Mouse (Mus musculus) heart, embryonic 12.5 days (tissue): ENCODE measurements at regions not wholly inside any gene's neighbourhood (a gene's known extent, or its start where the extent isn't known, plus 50 kb on each side); places are given as distances from the start of the nearest gene placed in this dataset.

Experiments used
- ATAC-seq: fragments of 200-750 bp; cut with Nextera tagmentation; 2 replicates; pipeline ENCODE4 v1.8.0; 2017; ENCODE audit warnings: moderate TSS enrichment, moderate library complexity; ENCODE audit not compliant: insufficient number of reproducible peaks, low FRiP score
- H3K27ac ChIP-seq: fragments of 300-500 bp; sonication (generic); 2 replicates; pipeline ENCODE4 v1.5.1; 2016; ENCODE audit warnings: mild to moderate bottlenecking, moderate library complexity; ENCODE audit not compliant: poor library complexity, severe bottlenecking
- H3K27me3 ChIP-seq: fragments of 300-500 bp; sonication (generic); replicated peaks from 2 replicates; pipeline ENCODE4 v1.6.1; 2016; ENCODE audit warnings: mild to moderate bottlenecking, moderate library complexity
- H3K36me3 ChIP-seq: fragments of 300-500 bp; sonication (generic); 2 replicates; pipeline ENCODE4 v1.6.1; 2016; ENCODE audit warnings: mild to moderate bottlenecking, moderate library complexity
- H3K4me1 ChIP-seq: fragments of 300-500 bp; sonication (generic); replicated peaks from 2 replicates; pipeline ENCODE4 v1.6.1; 2016; ENCODE audit warnings: mild to moderate bottlenecking
- H3K4me2 ChIP-seq: fragments of 300-500 bp; sonication (generic); 2 replicates; pipeline ENCODE4 v1.6.1; 2016; ENCODE audit warnings: mild to moderate bottlenecking, moderate library complexity
- H3K4me3 ChIP-seq: fragments of 300-500 bp; sonication (generic); 2 replicates; pipeline ENCODE4 v1.5.1; 2016; ENCODE audit warnings: mild to moderate bottlenecking
- H3K9ac ChIP-seq: fragments of 300-500 bp; sonication (generic); 2 replicates; pipeline ENCODE4 v1.6.1; 2016; ENCODE audit warnings: mild to moderate bottlenecking, moderate library complexity
- H3K9me3 ChIP-seq: fragments of 300-500 bp; sonication (generic); replicated peaks from 2 replicates; pipeline ENCODE4 v1.6.1; 2016; ENCODE audit warnings: mild to moderate bottlenecking, moderate library complexity
- WGBS: fragments of 180-500 bp; shearing (Covaris S2); methylation state at CpG from one replicate; pipeline ENCODE4 v1.1.7; 2016; 5-methylcytosine and 5-hydroxymethylcytosine counted together

DNA sequence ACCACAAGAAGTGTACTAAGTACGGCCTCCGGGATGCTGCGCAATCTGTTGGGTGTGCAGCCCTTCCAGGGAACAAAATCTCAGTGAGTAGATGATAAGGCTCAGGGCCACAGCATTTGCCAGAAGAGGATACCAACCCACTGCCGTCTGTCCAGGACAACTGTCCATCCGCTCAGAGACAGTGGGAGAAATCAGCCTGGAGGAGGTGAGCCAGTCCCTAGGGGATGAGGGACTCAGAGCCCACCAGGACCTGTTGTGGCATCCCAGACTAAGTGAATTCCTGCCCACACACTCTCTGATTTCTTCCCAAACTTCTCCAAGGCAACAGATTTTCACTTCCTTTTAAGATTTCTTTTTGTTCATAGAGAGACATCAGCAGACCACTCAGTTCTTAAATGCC is 158.8 kb downstream of the Bcl11b start:
- 76% methylated on average over 5 of the region's 5 CpGs for WGBS
- no peak overlapping the region for H3K9ac ChIP-seq

DNA sequence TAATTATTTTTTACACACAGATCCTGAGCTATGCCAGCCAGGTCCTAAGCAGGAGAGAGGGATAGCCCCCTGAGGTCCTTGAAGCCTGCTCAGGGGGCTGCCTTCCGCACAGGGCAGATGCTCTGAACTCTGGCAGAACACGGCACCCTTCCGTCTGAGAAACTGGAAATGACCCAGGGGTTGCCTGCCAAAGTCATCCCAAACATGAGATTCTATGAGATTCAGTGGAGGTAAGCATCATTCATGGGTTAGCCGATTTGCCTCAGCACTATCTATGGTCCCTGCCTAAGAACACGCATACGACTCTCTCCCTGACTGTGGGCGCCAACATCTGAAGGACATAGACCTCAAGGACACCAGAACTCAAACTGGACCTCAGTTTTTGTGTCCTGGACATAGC is 152.8 kb downstream of the Bcl11b start:
- ATAC-seq, result no peak
- no peaks in the 10 kb centered on the region for H3K9me3 ChIP-seq
- 88% methylated on average over 7 of the region's 7 CpGs for WGBS
- no peaks in the 10 kb centered on the region for H3K36me3 ChIP-seq
- H3K27ac ChIP-seq, result no peak overlapping the region
- no peak overlapping the region for H3K4me3 ChIP-seq
- no peaks in the 10 kb centered on the region for H3K27me3 ChIP-seq
- no peak overlapping the region for H3K9ac ChIP-seq
- H3K4me1 ChIP-seq, result no peaks in the 10 kb centered on the region
- no peak overlapping the region for H3K4me2 ChIP-seq

More for the DNA sequence above, 158.8 kb downstream of the Bcl11b start:
- H3K36me3 ChIP-seq, result no peaks in the 10 kb centered on the region
- ATAC-seq, result no peak
- no peaks in the 10 kb centered on the region for H3K27me3 ChIP-seq
- H3K4me2 ChIP-seq, result no peak overlapping the region
- no peak overlapping the region for H3K27ac ChIP-seq
- H3K9me3 ChIP-seq, result no peaks in the 10 kb centered on the region
- no peak overlapping the region for H3K4me3 ChIP-seq
- H3K4me1 ChIP-seq, result no peaks in the 10 kb centered on the region

DNA sequence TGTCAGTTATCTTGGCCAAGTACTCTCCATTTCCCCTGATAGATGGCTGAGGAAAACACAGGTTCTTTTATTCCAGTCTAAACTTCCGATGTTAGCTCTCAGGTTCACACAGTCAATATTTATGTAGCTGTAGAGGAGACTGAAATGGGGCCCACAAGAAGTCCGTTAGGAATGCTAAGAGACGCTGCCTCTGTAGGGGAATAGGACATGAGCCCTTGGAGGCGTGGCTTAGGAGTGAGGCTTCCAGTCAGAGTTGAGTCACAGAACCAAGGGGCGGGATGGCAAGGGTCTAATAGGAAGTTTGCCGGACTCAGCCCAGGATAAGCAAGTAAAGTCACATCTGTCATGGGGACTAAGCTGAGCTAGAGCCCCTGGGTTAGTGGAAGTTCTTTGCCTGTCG is 150.5 kb downstream of the Bcl11b start:
- H3K9me3 ChIP-seq, result no peaks in the 10 kb centered on the region
- WGBS, result 57% methylated on average over 7 of the region's 7 CpGs
- H3K9ac ChIP-seq, result no peak overlapping the region
- no peak overlapping the region for H3K4me3 ChIP-seq
- no peaks in the 10 kb centered on the region for H3K36me3 ChIP-seq
- no peak overlapping the region for H3K27ac ChIP-seq
- H3K4me2 ChIP-seq, result no peak overlapping the region
- no peak for ATAC-seq
- no peaks in the 10 kb centered on the region for H3K27me3 ChIP-seq
- H3K4me1 ChIP-seq, result no peaks in the 10 kb centered on the region

DNA sequence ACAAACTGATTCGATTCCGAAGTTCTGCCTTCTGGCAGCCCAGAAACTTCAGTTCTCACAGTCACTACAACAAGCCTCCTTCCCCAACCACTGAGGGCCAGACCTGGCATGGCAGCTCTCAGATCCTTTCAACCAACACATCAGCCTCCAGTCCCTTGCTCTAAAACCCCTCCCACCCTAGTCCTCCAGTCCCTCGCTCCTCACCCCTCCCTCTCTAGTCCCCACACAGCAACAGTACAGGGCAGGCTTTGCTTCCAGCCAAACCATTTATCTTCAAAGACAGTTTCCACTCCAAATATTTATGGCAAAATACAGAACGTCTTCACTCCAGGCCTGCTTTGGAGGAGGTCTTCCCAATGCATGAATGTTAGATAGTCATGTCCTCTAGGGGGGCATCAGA is 147.9 kb downstream of the Bcl11b start:
- Histone ChIP-seq H3K9ac (no peak overlapping the region), H3K36me3 (no peaks in the 10 kb centered on the region), H3K27me3 (0 out of 2 replicates have a peak, but pooled peaks cover 2% of the 10 kb centered on the region), H3K27ac (no peak overlapping the region), H3K4me3 (no peak overlapping the region), H3K4me2 (no peak overlapping the region), H3K9me3 (no peaks in the 10 kb centered on the region), H3K4me1 (no peaks in the 10 kb centered on the region)
- ATAC-seq, result no peak
- 74% methylated on average over 4 of the region's 4 CpGs for WGBS

DNA sequence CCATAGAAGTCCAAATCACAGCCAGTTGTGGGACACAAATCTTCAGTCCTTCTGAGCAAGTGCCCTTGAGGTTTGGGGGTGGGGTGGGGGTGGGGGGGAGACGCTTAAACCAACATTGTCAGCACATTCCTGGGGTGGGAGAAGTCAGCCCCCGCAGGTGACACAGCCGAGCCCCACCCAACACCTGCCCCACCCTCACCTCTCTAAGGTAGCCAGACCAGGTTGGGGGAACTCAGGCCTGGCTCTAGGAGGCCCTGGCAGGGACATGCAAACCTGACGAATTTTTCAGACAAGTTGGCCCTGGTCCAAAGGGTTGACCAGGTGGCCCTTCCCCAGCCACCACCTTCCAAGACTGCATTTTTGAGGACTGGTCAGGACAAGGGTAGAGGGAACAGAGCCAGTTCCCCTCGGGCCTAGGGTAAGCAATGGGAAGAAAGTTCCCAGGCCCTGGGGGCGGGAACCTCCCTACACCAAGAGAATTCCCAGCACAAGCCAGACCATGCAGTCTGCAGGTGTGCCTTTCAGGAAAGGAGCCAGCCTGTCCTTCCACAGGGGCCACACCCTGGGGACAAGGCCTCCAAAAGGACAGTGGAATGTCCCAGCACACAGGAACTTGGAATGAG is 146.9 kb downstream of the Bcl11b start:
- Histone ChIP-seq H3K4me3 (no peak overlapping the region), H3K27me3 (0 out of 2 replicates have a peak, but pooled peaks cover 5% of the 10 kb centered on the region), H3K4me1 (no peaks in the 10 kb centered on the region), H3K36me3 (no peaks in the 10 kb centered on the region), H3K9ac (no peak overlapping the region), H3K4me2 (no peak overlapping the region), H3K9me3 (no peaks in the 10 kb centered on the region), H3K27ac (no peak overlapping the region)
- peak; percentile 38; the same call in 1 of the 2 replicates for ATAC-seq
- 72% methylated on average over 6 of the region's 6 CpGs for WGBS

DNA sequence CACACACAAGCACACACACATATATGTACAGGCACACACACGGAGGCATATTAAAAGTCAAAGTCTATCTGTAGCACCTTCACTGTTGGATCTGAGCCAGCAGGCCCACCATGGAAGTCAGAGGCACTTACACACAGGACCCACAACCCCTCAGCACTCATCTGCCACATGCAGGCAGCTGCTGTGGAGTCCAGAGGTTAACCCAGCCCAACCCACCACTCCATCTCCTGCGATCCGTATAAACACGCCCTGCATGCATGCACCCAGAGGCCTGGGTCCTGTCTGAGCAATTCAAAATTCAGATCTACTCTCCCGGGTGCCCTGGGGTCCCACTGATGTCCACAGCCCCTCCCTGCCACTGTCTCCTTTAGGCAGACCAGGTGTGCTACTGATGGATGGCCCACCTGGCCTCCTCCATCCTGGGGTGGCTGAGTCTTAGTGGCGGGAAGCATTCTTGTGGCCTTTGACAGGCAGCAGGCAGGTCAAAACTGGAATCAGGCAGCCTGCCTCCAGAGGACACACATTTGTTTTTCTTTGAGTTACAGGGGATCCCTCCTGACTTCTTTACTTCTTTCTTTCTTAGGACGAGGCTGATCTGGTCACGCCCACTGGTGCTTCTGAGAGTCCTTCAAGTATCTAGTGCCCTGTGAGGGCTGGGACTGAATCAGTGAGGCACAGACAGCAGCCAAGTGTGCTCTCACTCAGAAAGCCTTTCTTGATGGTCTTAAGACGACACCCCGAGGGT is 144.7 kb downstream of the Bcl11b start:
- Histone ChIP-seq H3K4me3 (no peak overlapping the region), H3K27me3 (0 out of 2 replicates have a peak, but pooled peaks cover 5% of the 10 kb centered on the region), H3K4me1 (no peaks in the 10 kb centered on the region), H3K36me3 (no peaks in the 10 kb centered on the region), H3K4me2 (no peak overlapping the region), H3K9ac (no peak overlapping the region), H3K27ac (no peak overlapping the region), H3K9me3 (no peaks in the 10 kb centered on the region)
- 66% methylated on average over 10 of the region's 10 CpGs for WGBS
- no peak for ATAC-seq

DNA sequence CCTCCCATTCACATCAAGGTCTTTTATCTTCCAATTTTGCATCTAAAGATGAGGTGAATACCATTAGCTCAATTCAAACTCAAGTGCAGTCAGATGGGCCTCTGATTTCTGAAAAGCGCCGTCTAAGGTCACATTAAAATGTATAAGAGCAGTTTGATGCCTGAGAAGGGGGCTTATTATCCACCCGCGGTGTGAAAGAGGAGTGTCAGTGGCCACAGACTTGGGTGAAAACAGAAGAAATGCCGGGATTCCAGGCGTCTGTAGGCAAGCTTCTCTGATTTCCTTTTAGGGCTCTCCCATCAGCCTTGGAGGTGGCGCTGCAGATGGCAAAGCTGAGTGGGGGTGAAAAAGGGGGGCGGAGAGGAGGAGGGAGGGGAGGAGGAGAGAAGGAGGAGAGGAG is 143.7 kb downstream of the Bcl11b start:
- Histone ChIP-seq H3K27me3 (0 out of 2 replicates have a peak, but pooled peaks cover 5% of the 10 kb centered on the region), H3K4me2 (no peak overlapping the region), H3K9ac (no peak overlapping the region), H3K36me3 (no peaks in the 10 kb centered on the region), H3K4me1 (no peaks in the 10 kb centered on the region), H3K9me3 (no peaks in the 10 kb centered on the region), H3K4me3 (no peak overlapping the region), H3K27ac (no peak overlapping the region)
- no peak for ATAC-seq
- 17% methylated on average over 7 of the region's 8 CpGs for WGBS

DNA sequence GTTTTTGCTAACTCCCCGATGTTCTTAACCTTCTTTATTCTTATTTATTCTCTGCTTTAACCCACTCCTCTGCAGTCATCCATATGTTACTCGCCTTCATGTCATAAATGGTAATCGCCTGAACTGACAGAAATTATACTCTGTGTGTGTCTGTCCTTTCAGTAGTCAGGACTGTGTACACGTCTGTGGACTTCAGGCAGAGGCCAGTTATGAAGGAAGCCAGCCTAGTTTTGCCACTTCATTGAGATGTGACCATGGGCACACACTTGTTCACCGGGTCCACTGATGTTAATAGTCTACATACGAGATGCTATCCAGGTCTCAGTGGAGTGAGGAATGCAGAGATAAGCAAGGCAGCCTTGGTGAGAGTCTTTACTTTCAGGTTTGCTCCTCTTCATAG is 143.0 kb downstream of the Bcl11b start:
- 0 out of 2 replicates have a peak, but pooled peaks cover 5% of the 10 kb centered on the region for H3K27me3 ChIP-seq
- H3K9ac ChIP-seq, result no peak overlapping the region
- H3K9me3 ChIP-seq, result no peaks in the 10 kb centered on the region
- no peak overlapping the region for H3K27ac ChIP-seq
- H3K4me3 ChIP-seq, result no peak overlapping the region
- no peaks in the 10 kb centered on the region for H3K4me1 ChIP-seq
- WGBS, result 65% methylated on average over 6 of the region's 6 CpGs
- no peaks in the 10 kb centered on the region for H3K36me3 ChIP-seq
- no peak overlapping the region for H3K4me2 ChIP-seq
- no peak for ATAC-seq
